Mouse (Mus musculus) bone marrow, adult 2 months (tissue): ENCODE results near the gene Hbp1. TPM values are rescaled to one million over a fixed set of nuclear protein-coding genes. Genes with fewer than 3 reads are reported as not detected.

ENCODE experiments used
- H3K27ac ChIP-seq: fragments of 200-500 bp; 2 replicates; pipeline ENCODE4 v1.5.1; 2012; ENCODE audit warnings: low read depth, mild to moderate bottlenecking, control low read depth, inconsistent platforms, low read length; ENCODE audit not compliant: control insufficient read depth, poor library complexity, insufficient read depth
- H3K4me1 ChIP-seq: fragments of 200-500 bp; 2 replicates; pipeline ENCODE4 v1.6.1; 2011; ENCODE audit warnings: low read length; ENCODE audit not compliant: control insufficient read depth, insufficient read depth
- H3K4me3 ChIP-seq: fragments of 200-500 bp; replicated peaks from 2 replicates; pipeline ENCODE3; 2011; ENCODE audit warnings: mild to moderate bottlenecking, low read depth, low read length, control low read depth; ENCODE audit not compliant: control insufficient read depth
- CTCF ChIP-seq: fragments of 200-500 bp; IDR thresholded peaks from 2 replicates; pipeline ENCODE4 v1.5.1; 2011; ENCODE audit warnings: low read length, control low read depth; ENCODE audit not compliant: control insufficient read depth, insufficient read depth
- POLR2A ChIP-seq: fragments of 200-500 bp; IDR thresholded peaks from 2 replicates; pipeline ENCODE4 v1.6.1; 2011; ENCODE audit warnings: low read depth, mild to moderate bottlenecking, control low read depth, low read length, borderline replicate concordance; ENCODE audit not compliant: control insufficient read depth
- WGBS: fragments of 180-500 bp; shearing (Covaris S2); methylation state at CpG from one replicate; pipeline ENCODE4 v1.1.7; 2018; 5-methylcytosine and 5-hydroxymethylcytosine counted together
- polyA plus RNA-seq: library from polyadenylated mRNA; stranded (reverse); fragments of >200 nt; gene quantifications from 2 replicates; pipeline ENCODE4 v1.2.4, GENCODE M21; 2011; ENCODE audit warnings: low replicate concordance; ENCODE audit not compliant: missing spikeins, insufficient read depth, insufficient read length

The Hbp1 gene
- polyA plus RNA-seq, 1 experiment = 40.0 TPM

GRCm38 (mm10) chr12:31967536-31967935 lies 17.2 kb upstream of the Hbp1 start:
- no peak overlapping the region for H3K4me3 ChIP-seq

GRCm38 (mm10) chr12:31966405-31966804 lies 16.1 kb upstream of the Hbp1 start:
- Histone ChIP-seq H3K4me1 (peaks cover 1% of the 10 kb centered on the region; the same call in 1 of the 2 replicates), H3K27ac (peak overlapping the region; percentile 70), H3K4me3 (no peak overlapping the region)
- 56% methylated on average over 4 of the region's 4 CpGs for WGBS
- no peak for TF ChIP-seq POLR2A
- TF ChIP-seq CTCF = no peak

More at GRCm38 (mm10) chr12:31967536-31967935, 17.2 kb upstream of the Hbp1 start:
- Histone ChIP-seq H3K4me1 (peaks cover 1% of the 10 kb centered on the region; the same call in 1 of the 2 replicates), H3K27ac (no peak overlapping the region)
- TF ChIP-seq CTCF (no peak), POLR2A (no peak)
- WGBS = under 1% methylated on average over 2 of the region's 2 CpGs

- no peak overlapping the region for H3K4me3 ChIP-seq
- TF ChIP-seq POLR2A (no peak), CTCF (no peak)
- 73% methylated on average over 12 of the region's 12 CpGs for WGBS
- peaks cover 1% of the 10 kb centered on the region; the same call in 1 of the 2 replicates for H3K4me1 ChIP-seq
- H3K27ac ChIP-seq = peak overlapping the region; percentile 79
These were observed 15.3 kb upstream of the Hbp1 start for GRCm38 (mm10) chr12:31965517-31966212.

- Histone ChIP-seq H3K4me3 (no peak overlapping the region), H3K27ac (no peak overlapping the region), H3K4me1 (peaks cover 1% of the 10 kb centered on the region; the same call in 1 of the 2 replicates)
- WGBS = 94% methylated on average over 6 of the region's 6 CpGs
- TF ChIP-seq CTCF (no peak), POLR2A (no peak)
These were observed 13.7 kb upstream of the Hbp1 start for GRCm38 (mm10) chr12:31964074-31964473.

- TF ChIP-seq POLR2A (no peak), CTCF (no peak)
- 69% methylated on average over 4 of the region's 4 CpGs for WGBS
- H3K27ac ChIP-seq = no peak overlapping the region
- H3K4me1 ChIP-seq = no peaks in the 10 kb centered on the region
- H3K4me3 ChIP-seq = no peak overlapping the region
These were observed 5.5 kb upstream of the Hbp1 start for GRCm38 (mm10) chr12:31955843-31956242.

GRCm38 (mm10) chr12:31950659-31951031 lies 310 bp upstream of the Hbp1 start:
- WGBS = 8% methylated on average over 9 of the region's 9 CpGs
- TF ChIP-seq CTCF (no peak), POLR2A (no peak)
- Histone ChIP-seq H3K27ac (peak overlapping the region; percentile 62), H3K4me3 (peak overlapping the region; percentile 58), H3K4me1 (no peaks in the 10 kb centered on the region)

- Histone ChIP-seq H3K27ac (peak overlapping the region; percentile 93), H3K4me3 (peak overlapping the region; percentile 85), H3K4me1 (no peaks in the 10 kb centered on the region)
- WGBS = under 1% methylated on average over 58 of the region's 58 CpGs
- TF ChIP-seq POLR2A = peak; percentile 56; the same call in 1 of the 2 replicates
- TF ChIP-seq CTCF = no peak; the same call in 1 of the 2 replicates
These were observed 1.1 kb downstream of the Hbp1 start for GRCm38 (mm10) chr12:31949193-31949741.

- TF ChIP-seq POLR2A = no peak
- TF ChIP-seq CTCF = no peak
- Histone ChIP-seq H3K27ac (no peak overlapping the region), H3K4me1 (peaks cover 1% of the 10 kb centered on the region), H3K4me3 (no peak overlapping the region)
- WGBS = 32% methylated on average over 7 of the region's 7 CpGs
These were observed 2.0 kb downstream of the Hbp1 start for GRCm38 (mm10) chr12:31948101-31949000.
